Mouse (Mus musculus) CH12.LX (cell line): ENCODE measurements at regions not wholly inside any gene's neighbourhood (a gene's known extent, or its start where the extent isn't known, plus 50 kb on each side); places are given as distances from the start of the nearest gene placed in this dataset.

Experiments
- CTCF ChIP-seq, 2 experiments: IDR thresholded peaks in 1 of 2; conservative IDR thresholded peaks in 1 of 2; 2 replicates each; pipeline ENCODE4 v1.5.1; 2011 to 2012; ENCODE audit warnings: low read depth in 2 of 2, low read length in 2 of 2, improper control_type of control experiment in 1 of 2, inconsistent platforms in 1 of 2, mild to moderate bottlenecking in 1 of 2, moderate library complexity in 1 of 2
- EP300 ChIP-seq: IDR thresholded peaks from 2 replicates; pipeline ENCODE4 v1.6.1; 2011; ENCODE audit warnings: low read length, improper control_type of control experiment
- HCFC1 ChIP-seq: IDR thresholded peaks from 2 replicates; pipeline ENCODE4 v1.6.1; 2012; ENCODE audit warnings: low read depth, mild to moderate bottlenecking, inconsistent platforms, low read length, improper control_type of control experiment
- MAX ChIP-seq: IDR thresholded peaks from 2 replicates; pipeline ENCODE4 v1.6.1; 2011; ENCODE audit warnings: low read length, improper control_type of control experiment
- MXI1 ChIP-seq: IDR thresholded peaks from 2 replicates; pipeline ENCODE4 v1.6.1; 2011; ENCODE audit warnings: mild to moderate bottlenecking, low read depth, low read length, improper control_type of control experiment
- NELFE ChIP-seq: IDR thresholded peaks from 2 replicates; pipeline ENCODE4 v1.6.1; 2011; ENCODE audit warnings: low read depth, low read length, improper control_type of control experiment
- NRF1 ChIP-seq: IDR thresholded peaks from 2 replicates; pipeline ENCODE4 v1.6.1; 2014; ENCODE audit warnings: low read depth, mild to moderate bottlenecking, inconsistent platforms, low read length, improper control_type of control experiment, moderate library complexity
- POLR2A ChIP-seq: IDR thresholded peaks from 2 replicates; pipeline ENCODE4 v1.6.1; 2011; ENCODE audit warnings: low read depth, mild to moderate bottlenecking, improper control_type of control experiment, low read length
- POLR2AphosphoS2 ChIP-seq: IDR thresholded peaks from 2 replicates; pipeline ENCODE4 v1.6.1; 2011; ENCODE audit warnings: low read depth, low read length, improper control_type of control experiment
- SIN3A ChIP-seq: IDR thresholded peaks from 2 replicates; pipeline ENCODE4 v1.6.1; 2012; ENCODE audit warnings: low read length, improper control_type of control experiment, inconsistent platforms
- USF1 ChIP-seq: IDR thresholded peaks from 2 replicates; pipeline ENCODE4 v1.6.1; 2014; ENCODE audit warnings: low read depth, mild to moderate bottlenecking, inconsistent platforms, low read length, improper control_type of control experiment
- ZC3H11A ChIP-seq: IDR thresholded peaks from 2 replicates; pipeline ENCODE4 v1.6.1; 2012; ENCODE audit warnings: low read depth, mild to moderate bottlenecking, inconsistent platforms, low read length, improper control_type of control experiment
- ZKSCAN1 ChIP-seq: IDR thresholded peaks from 2 replicates; pipeline ENCODE4 v1.6.1; 2012; ENCODE audit warnings: low read depth, inconsistent platforms, low read length, improper control_type of control experiment, borderline replicate concordance
- ZNF384 ChIP-seq: IDR thresholded peaks from 2 replicates; pipeline ENCODE4 v1.6.1; 2012; ENCODE audit warnings: low read depth, low read length, improper control_type of control experiment, inconsistent platforms

DNA sequence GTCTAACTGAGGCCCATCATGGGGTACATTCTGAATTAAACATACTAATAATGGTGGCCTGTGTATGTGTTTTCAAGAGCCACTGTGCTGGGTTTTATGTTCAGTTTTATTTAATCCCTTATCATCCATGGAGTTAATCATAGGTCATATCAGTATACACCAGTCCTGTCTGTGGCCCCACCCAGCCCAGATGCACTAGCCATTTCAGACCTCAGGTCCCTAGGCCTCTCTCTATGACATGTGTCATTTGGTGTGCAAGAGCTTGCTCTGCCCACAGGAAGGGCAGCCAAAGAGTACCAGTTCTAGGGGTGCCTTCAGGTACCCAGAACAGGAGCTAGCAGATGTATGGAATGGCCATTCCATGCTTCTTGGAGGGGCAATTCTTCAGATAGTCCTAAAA lies 437.7 kb downstream of the Bcl11a start:
- TF ChIP-seq ZC3H11A, result no peak
- TF ChIP-seq CTCF (conservative IDR thresholded peaks at IDR 0.05 in 1 of 2, IDR thresholded peaks at IDR 0.05 in 1 of 2; ENCODE audit: low read depth in 2 of 2, low read length in 2 of 2), result no peak
- TF ChIP-seq ZNF384, result no peak
- no peak for TF ChIP-seq NELFE
- no peak for TF ChIP-seq MAX
- TF ChIP-seq POLR2A, result no peak
- no peak for TF ChIP-seq POLR2AphosphoS2
- TF ChIP-seq EP300, result no peak
- no peak for TF ChIP-seq HCFC1
- no peak for TF ChIP-seq USF1
- TF ChIP-seq ZKSCAN1, result no peak
- no peak for TF ChIP-seq MXI1
- TF ChIP-seq SIN3A, result no peak
- TF ChIP-seq NRF1, result no peak
